Mouse (Mus musculus): ENCODE data around the gene Sez6. TPM values are rescaled to one million over a fixed set of nuclear protein-coding genes. Genes with fewer than 3 reads are reported as not detected.

The Sez6 gene
- total RNA-seq, 2 experiments from 2014 or later, result 0.21 to 1.0 TPM

- no peak for DNase-seq (ENCODE audit: low spot score in 2 of 2)
Observed at GRCm38 (mm10) chr11:77904707-77905106, 25.9 kb upstream of the Sez6 start.

DNA sequence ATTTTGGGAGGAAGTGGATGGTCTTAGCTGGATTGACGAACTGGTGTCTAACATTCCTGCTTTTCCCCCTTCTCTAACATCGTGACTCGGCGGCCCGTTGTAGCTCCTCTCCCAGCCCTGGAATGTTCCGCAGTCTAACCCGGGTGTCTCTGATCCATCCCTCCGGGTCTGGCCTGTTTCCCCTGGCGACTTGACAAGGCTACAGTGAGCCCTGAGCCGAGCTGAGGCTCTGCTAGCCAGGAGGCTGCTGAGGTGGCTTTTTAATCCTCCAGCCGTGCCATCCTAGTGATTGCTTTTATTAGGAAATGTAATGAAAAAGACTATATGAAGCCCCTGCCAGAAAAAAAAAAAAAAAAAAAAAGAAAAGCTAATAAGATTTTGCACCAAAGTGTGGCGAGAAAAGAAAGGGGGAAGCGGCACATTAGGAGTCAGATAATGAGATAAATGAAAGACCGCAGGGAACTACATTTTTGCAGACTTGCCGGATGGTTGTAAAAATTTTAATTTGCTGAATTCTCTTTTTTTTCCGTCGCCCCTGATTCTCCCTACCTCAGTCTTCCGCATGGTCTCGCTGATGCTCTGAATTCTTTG, 24.4 kb upstream of the Sez6 start:
- peak in 1 of 2 experiments; percentile 33 for DNase-seq (ENCODE audit: low spot score in 2 of 2)

DNA sequence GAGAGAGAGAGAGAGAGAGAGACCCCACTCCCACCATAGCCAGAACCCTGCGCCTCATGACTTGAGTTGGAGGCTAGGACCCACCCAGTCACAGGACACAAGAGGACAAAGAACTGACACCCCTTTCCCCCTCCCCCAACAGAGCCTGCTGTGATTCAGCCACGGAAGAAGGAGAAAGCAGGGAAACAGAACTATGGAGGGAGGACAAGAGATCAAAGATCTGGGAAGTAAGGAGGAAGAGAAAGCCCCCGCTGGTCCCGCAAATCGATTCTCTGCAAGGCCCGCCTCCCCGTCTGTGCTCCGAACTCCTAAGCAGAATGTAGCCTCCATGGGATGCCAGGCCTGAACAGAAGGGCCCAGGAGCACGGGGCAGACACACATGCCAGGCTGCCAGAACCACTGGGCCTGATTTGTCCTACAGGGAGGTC, 23.8 kb upstream of the Sez6 start:
- DNase-seq (ENCODE audit: low spot score in 2 of 2), result no peak

GRCm38 (mm10) chr11:77908468-77908867, 22.1 kb upstream of the Sez6 start:
- DNase-seq (ENCODE audit: low spot score in 2 of 2), result no peak

DNA sequence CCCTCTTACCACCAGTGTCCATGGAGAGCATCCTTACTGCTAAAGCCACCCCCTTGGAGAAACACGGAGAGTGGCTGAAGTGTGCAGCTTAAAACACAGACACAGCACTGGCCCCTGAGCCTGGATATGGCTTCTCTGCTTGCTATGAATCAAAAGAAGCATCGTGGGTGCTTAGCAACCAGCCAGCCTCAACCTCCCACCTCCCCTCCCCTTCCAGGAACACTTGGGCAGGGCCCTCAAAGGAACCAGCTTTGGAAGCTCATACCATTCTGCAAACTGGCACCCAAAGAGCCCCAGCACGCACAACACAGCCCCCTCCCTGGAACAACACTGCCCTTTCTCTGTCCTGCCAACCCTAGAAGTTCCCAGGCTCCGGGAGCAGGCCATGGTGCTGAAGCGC, 21.2 kb upstream of the Sez6 start:
- no peak for DNase-seq (ENCODE audit: low spot score in 2 of 2)

- DNase-seq (ENCODE audit: low spot score in 2 of 2), result no peak
Observed at GRCm38 (mm10) chr11:77909776-77910175, 20.8 kb upstream of the Sez6 start.

DNA sequence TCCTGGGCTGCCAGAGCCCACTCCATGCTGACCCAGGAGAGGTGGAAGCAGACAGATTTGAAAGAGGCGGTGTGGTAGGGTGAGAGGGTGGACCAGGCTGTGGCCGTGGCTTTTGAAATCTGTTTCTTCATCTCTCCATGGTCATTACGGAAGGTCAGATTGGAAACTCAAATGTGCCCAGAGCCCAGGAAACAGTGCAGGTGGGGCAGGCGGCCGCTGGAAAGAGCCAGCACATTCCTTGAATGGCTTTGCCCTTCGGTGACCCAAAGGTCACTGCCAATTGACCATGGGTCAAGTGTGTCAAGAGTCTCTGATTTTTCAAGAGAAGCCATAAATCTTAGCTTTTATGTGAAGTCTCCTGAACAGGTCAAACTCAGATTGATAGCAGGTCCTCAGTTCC, 17.1 kb upstream of the Sez6 start:
- no peak for DNase-seq (ENCODE audit: low spot score in 2 of 2)

- DNase-seq (ENCODE audit: low spot score in 2 of 2), result no peak
Observed at GRCm38 (mm10) chr11:77914598-77915260, 15.9 kb upstream of the Sez6 start.

GRCm38 (mm10) chr11:77916741-77917140, 13.9 kb upstream of the Sez6 start:
- no peak for DNase-seq (ENCODE audit: low spot score in 2 of 2)

DNA sequence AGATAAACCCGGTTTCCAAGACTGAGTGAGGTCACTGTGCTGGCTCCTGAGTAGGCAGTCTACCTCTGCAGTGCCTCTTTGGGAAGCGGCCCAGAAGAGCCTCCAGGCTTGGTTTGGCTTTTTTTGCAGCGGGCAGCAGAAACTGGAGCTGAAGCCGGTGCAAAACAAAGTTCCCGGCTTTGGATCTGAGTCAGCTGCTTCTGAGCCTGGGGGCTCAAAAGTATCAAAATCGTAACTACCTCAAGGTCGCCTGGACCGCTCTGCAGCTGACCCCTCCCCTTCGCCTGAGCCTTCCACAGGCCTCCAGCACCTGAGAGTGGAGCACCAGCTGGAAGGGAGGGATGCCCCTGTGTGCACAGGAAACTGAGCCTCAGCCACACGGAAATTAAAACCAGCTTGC, 13.4 kb upstream of the Sez6 start:
- no peak for DNase-seq (ENCODE audit: low spot score in 2 of 2)

DNA sequence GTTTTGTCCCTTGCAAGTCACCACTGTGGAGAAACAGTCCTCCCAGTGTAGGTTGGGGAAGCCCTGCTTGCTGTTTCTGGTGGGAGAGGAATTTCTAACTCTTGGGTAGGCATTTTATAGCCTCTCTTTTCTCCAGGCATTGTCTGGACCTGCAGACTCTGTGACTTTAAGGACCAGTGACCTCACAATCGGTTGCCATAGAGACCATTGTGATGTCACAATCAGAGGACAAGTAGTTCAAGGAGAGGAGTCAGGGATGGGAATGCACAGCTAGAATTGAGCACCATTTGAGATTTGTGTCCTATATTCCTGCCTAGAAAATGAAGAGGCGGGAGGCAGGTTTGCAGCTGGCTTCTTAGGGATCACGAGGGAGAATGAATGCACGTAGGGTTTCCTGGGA, 7.3 kb upstream of the Sez6 start:
- DNase-seq (ENCODE audit: low spot score in 2 of 2), result no peak

DNA sequence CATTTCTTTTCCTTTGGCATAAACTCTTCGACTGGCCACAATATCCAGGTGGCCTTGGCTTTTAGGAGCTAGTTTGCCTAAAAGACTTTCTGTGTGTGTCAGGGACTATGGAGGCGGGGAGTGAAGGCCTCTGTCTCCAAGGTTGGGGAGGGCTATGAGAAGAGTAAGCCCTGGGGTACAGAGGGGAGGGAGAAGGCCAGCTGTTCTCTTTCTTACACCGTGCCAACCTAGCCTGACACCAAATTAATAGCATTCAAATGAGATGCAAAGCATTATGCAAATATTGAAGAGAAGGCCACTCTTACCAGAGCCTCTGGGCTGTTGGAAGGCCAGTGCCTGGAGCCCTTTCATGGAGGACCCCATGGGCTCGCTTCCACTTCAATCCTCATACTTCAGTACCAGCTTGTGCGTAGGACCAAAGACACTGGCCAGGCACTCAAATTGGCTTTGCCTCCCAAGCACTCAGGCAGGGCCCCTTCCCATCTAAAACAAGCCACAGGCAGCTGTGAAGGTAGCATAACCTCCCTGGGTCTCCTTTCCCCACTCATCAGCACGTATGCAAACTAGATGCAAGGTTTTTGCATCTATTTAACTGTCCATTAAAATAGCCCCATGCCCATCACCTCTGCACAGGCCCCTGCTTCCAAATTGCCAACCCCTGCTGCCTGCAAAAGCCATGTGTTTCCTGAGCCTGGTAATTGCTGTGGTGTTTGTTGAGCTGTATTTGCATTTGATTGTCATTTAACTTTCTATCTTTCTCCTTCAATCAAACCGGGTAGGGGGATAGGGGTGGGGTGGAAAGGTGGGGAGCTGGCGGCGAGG, 4.6 kb upstream of the Sez6 start:
- DNase-seq (ENCODE audit: low spot score in 2 of 2), result no peak

GRCm38 (mm10) chr11:77926666-77927065, 3.9 kb upstream of the Sez6 start:
- DNase-seq (ENCODE audit: low spot score in 2 of 2), result no peak

- no peak for DNase-seq (ENCODE audit: low spot score in 2 of 2)
Observed at GRCm38 (mm10) chr11:77927837-77928236, 2.8 kb upstream of the Sez6 start.

DNA sequence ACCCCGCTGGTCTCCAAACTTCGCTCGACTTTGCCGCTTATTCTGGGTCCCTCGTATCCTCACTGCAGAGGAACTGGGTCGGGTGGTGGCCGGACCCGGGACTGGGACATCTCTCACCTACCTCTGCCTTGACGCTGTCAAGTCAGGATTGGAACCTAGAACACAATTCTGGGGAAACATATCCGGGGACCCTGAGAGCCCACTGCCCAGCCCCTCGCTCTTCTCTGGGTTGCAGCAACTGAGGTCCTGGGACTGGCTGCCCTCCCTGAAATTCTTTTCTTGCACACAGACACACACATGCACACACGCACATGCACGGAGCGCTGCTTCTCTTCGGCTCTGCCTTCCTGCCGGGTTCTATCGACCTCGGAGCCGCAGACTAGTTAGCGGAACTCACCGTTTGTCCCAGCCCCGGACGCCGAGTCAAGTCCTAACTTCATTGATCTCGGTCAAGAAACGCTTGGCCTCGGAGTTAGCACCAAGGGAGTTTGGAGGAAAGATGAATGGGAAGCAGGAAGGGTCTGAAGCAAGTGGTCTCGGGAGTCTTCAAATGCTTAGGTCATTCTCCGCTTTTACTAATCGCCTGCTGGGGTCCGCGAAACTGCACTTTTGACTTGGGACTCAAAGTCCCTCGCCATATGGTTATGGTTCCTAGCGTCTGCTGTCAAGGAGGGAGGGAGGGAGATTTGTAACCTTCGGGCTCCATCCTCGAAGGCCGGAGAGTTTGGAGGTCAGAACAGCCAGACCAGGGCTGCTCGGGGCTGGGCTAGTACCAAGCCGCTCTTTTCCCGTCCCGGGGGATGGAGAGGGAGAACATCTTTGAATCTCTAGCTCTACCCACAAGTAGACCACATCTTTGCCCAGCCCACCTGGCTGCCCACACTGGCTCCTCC, 1.2 kb downstream of the Sez6 start:
- DNase-seq (ENCODE audit: low spot score in 2 of 2), result no peak

GRCm38 (mm10) chr11:77932576-77932975, 2.0 kb downstream of the Sez6 start:
- DNase-seq (ENCODE audit: low spot score in 2 of 2), result no peak

GRCm38 (mm10) chr11:77934111-77934521, 3.5 kb downstream of the Sez6 start:
- no peak for DNase-seq (ENCODE audit: low spot score in 2 of 2)

DNA sequence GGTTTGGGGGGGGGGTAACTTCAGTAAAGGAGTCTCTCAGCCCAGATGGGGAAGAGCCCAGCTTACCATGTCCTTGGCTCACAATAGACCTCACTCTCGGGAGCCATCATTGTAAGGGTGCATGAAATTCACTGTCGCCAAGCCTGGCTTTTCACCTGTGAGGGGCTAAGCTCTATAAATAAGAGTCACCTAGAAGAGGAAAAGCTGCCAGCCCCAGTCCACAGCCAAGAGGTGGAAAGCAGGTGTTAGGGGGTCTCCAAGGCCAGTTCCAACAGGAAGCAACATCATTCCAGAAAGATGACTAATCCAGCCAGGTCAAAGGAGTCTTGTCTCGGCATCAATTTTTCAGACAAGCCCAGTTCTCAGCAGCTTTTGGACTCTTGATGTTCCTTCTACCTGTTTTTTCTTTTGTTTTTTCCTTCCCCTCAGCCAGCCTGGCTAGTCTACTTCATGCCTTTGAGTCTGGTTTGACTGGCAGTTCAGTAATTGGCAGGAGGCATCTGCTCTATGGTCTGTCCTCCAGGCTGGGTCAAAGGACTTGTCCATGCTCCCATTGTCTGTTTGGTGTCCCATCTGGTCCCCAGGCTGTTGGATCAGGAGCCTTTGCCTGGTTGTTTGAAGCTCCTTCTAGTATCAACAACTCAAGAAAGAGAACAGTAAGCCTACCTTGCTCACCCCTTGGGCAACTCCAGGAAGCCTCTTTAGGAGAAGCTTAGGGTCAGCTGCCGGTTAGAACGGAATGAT, 4.1 kb downstream of the Sez6 start:
- no peak for DNase-seq (ENCODE audit: low spot score in 2 of 2)

GRCm38 (mm10) chr11:77936846-77937245, 6.2 kb downstream of the Sez6 start:
- DNase-seq (ENCODE audit: low spot score in 2 of 2), result no peak

DNA sequence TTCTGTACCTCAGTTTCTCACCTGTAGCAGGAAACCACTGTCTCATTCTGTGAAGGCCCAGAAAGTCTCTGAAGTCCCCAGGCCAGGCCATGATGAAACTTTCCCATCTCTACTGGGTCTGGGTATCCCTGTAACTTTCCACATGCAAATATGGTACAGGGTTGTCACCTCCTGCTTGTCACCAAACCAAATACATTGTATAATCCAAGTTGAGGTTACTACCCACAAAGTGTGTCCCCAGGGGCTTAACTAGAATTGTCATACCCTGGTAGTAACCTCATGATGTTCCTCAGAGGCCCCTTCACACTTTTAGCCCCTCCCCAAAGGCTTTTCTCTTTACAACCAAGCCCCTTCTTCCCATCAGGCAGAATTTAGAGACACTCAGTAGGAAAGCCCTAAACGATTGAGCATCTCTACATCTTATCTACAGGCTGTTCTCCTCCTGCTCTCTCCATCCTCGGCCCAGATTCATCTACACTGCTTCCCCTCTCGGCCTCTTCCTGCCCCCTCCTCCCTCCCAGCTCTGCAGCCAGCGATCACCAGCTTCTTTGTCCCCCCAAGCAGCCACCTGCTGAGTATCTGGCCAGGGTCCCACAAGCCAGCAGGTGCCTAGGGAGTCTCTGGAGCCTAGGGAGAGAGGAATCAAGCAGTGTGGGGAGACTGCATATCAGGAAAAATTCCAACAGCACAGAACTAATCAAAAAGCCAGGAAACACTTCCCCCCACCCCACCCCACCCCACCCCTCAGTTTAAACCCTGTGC, 7.2 kb downstream of the Sez6 start:
- DNase-seq (ENCODE audit: low spot score in 2 of 2), result no peak

All from gastrocnemius, postnatal 4 days (tissue).